Mouse (Mus musculus) heart, adult 11 months (tissue): Measurements from ENCODE around the gene Unc13a.

Source experiments
- DNase-seq: peaks from one replicate; pipeline ENCODE4 v3.0.0; 2022

Unc13a gene

GRCm38 (mm10) chr8:71612141-71612540 is 59.4 kb downstream of the Unc13a start:
- no peak for DNase-seq

GRCm38 (mm10) chr8:71610822-71611651 is 60.5 kb downstream of the Unc13a start, which contains the start of gene Colgalt1:
Gene Colgalt1, plus strand, starts transcription at chr8:71610998.
- peak; percentile 100 for DNase-seq

GRCm38 (mm10) chr8:71604021-71604420 is 67.5 kb downstream of the Unc13a start:
- DNase-seq = peak; percentile 92

GRCm38 (mm10) chr8:71602666-71603334 is 68.8 kb downstream of the Unc13a start:
- peak; percentile 99 for DNase-seq

- DNase-seq = peak; percentile 78
Observed at GRCm38 (mm10) chr8:71601939-71602665, 69.5 kb downstream of the Unc13a start.

- peak; percentile 85 for DNase-seq
Observed at GRCm38 (mm10) chr8:71598841-71599240, 72.7 kb downstream of the Unc13a start.

GRCm38 (mm10) chr8:71598375-71598774 is 73.2 kb downstream of the Unc13a start:
- DNase-seq = peak; percentile 87

- peak; percentile 89 for DNase-seq
Observed at GRCm38 (mm10) chr8:71597451-71597850, 74.1 kb downstream of the Unc13a start, which contains the start of gene Fam129c. Gene Fam129c, plus strand, starts transcription at chr8:71597648.

GRCm38 (mm10) chr8:71596798-71597197 is 74.8 kb downstream of the Unc13a start:
- DNase-seq = peak; percentile 93

GRCm38 (mm10) chr8:71596384-71596783 is 75.2 kb downstream of the Unc13a start:
- no peak for DNase-seq

GRCm38 (mm10) chr8:71595862-71596261 is 75.7 kb downstream of the Unc13a start:
- DNase-seq = peak; percentile 98

GRCm38 (mm10) chr8:71594324-71594722 is 77.2 kb downstream of the Unc13a start:
- DNase-seq = no peak

GRCm38 (mm10) chr8:71593556-71594323 is 77.8 kb downstream of the Unc13a start:
- peak; percentile 93 for DNase-seq

- DNase-seq = peak; percentile 99
Observed at GRCm38 (mm10) chr8:71592374-71593170, 79.0 kb downstream of the Unc13a start.

GRCm38 (mm10) chr8:71591471-71592373 is 79.8 kb downstream of the Unc13a start, which contains the start of gene Pgls:
Gene Pgls, plus strand, starts transcription at chr8:71592176.
- peak; percentile 100 for DNase-seq

- DNase-seq = peak; percentile 92
Observed at GRCm38 (mm10) chr8:71591017-71591416, 80.5 kb downstream of the Unc13a start.

- no peak for DNase-seq
Observed at GRCm38 (mm10) chr8:71588762-71589161, 82.8 kb downstream of the Unc13a start.

GRCm38 (mm10) chr8:71586891-71587290 is 84.7 kb downstream of the Unc13a start:
- no peak for DNase-seq

GRCm38 (mm10) chr8:71580201-71580600 is 91.4 kb downstream of the Unc13a start:
- no peak for DNase-seq

GRCm38 (mm10) chr8:71579476-71579875 is 92.1 kb downstream of the Unc13a start:
- peak; percentile 97 for DNase-seq
